Mouse (Mus musculus): ENCODE results near the gene Mettl6. TPM values are rescaled to one million over a fixed set of nuclear protein-coding genes. Genes with fewer than 3 reads are reported as not detected.
A peak's percentile ranks its signal among the peaks of the same experiment; 100 is the strongest.

The Mettl6 gene
- polyA plus RNA-seq, 1 experiment = 24.5 TPM

- TF ChIP-seq POLR2A (IDR thresholded peaks at IDR 0.05; ENCODE audit: borderline replicate concordance, extremely low read depth, insufficient read depth, insufficient read length, poor library complexity, severe bottlenecking) (no peak), CTCF (IDR thresholded peaks at IDR 0.05; ENCODE audit: borderline replicate concordance, extremely low read depth, insufficient read depth, insufficient read length) (no peak)
- DNase-seq (ENCODE audit: low read depth) = no peak
These were observed 65.8 kb downstream of the Mettl6 start for GRCm38 (mm10) chr14:31429004-31429395.

GRCm38 (mm10) chr14:31428211-31429003 is 66.4 kb downstream of the Mettl6 start:
- peak; percentile 42 for DNase-seq (ENCODE audit: low read depth)
- TF ChIP-seq POLR2A (IDR thresholded peaks at IDR 0.05; ENCODE audit: borderline replicate concordance, extremely low read depth, insufficient read depth, insufficient read length, poor library complexity, severe bottlenecking) (no peak), CTCF (IDR thresholded peaks at IDR 0.05; ENCODE audit: borderline replicate concordance, extremely low read depth, insufficient read depth, insufficient read length) (no peak)

Other genes starting within 250 kb of the Mettl6 start
- gene Phf7, start 243.7 kb downstream of the Mettl6 start, polyA plus RNA-seq (2012; rRNA removed) = 7.4 and 8.7 TPM in 2 replicates
- 136 and 158 TPM in 2 replicates for gene Bap1, start 243.6 kb downstream of the Mettl6 start, polyA plus RNA-seq (2012; rRNA removed)
- gene Dnah1, start 171.1 kb downstream of the Mettl6 start, polyA plus RNA-seq (2012; rRNA removed) = 7.1 and 7.5 TPM in 2 replicates
- 61.6 and 67.7 TPM in 2 replicates for gene Capn7, start 158.4 kb downstream of the Mettl6 start, polyA plus RNA-seq (2012; rRNA removed)
- gene Sh3bp5, start 59.0 kb downstream of the Mettl6 start, polyA plus RNA-seq (2012; rRNA removed) = 110 and 167 TPM in 2 replicates
- 19.1 and 19.5 TPM in 2 replicates for gene Eaf1, start 641 bp downstream of the Mettl6 start, polyA plus RNA-seq (2012; rRNA removed)
- 0.16 TPM in 2 replicates for gene Colq, start 96.3 kb upstream of the Mettl6 start, polyA plus RNA-seq (2012; rRNA removed)
- gene Gm49387, start 145.8 kb upstream of the Mettl6 start, polyA plus RNA-seq (2012; rRNA removed) = not detected in 2 replicates
- gene Btd, start 146.0 kb upstream of the Mettl6 start, polyA plus RNA-seq (2012; rRNA removed) = 22.0 and 25.2 TPM in 2 replicates
- gene Hacl1, start 146.2 kb upstream of the Mettl6 start, polyA plus RNA-seq (2012; rRNA removed) = 8.6 and 8.7 TPM in 2 replicates

All from brain, embryonic 14.5 days (tissue).